Mouse (Mus musculus) embryonic fibroblast, embryonic 13.5 days (primary cell): Measurements from ENCODE around the gene Gcn1l1.

Source experiments
- CTCF ChIP-seq: IDR thresholded peaks from 2 replicates; pipeline ENCODE4 v1.5.1; 2011; ENCODE audit warnings: mild to moderate bottlenecking, control low read depth, low read length, moderate library complexity, borderline replicate concordance; ENCODE audit not compliant: insufficient read depth
- POLR2A ChIP-seq: IDR thresholded peaks from 2 replicates; pipeline ENCODE4 v1.6.1; 2011; ENCODE audit warnings: low read depth, mild to moderate bottlenecking, control low read depth, low read length, moderate library complexity

- TF ChIP-seq POLR2A (no peak), CTCF (no peak)
Measured at GRCm38 (mm10) chr5:115580229-115581001, 15.4 kb downstream of the Gcn1l1 start.
